Mouse (Mus musculus) G1E (cell line): ENCODE data around the gene Pcbp4. TPM values are rescaled to one million over a fixed set of nuclear protein-coding genes. Genes with fewer than 3 reads are reported as not detected.

ENCODE experiments used
- ATAC-seq: 2 replicates; pipeline ENCODE4 v1.8.0; 2016; ENCODE audit warnings: mild to moderate bottlenecking; ENCODE audit not compliant: insufficient number of reproducible peaks, poor library complexity, low FRiP score, severe bottlenecking; ENCODE audit errors: extremely low read depth
- DNase-seq: peaks from one replicate; pipeline ENCODE4 v3.0.0; 2012; ENCODE audit warnings: low spot score
- H3K27me3 ChIP-seq: 2 replicates; pipeline ENCODE4 v1.6.1; 2012; ENCODE audit warnings: mild to moderate bottlenecking, low read length, inconsistent platforms; ENCODE audit not compliant: insufficient read depth
- H3K36me3 ChIP-seq: replicated peaks from 2 replicates; pipeline ENCODE3; 2012; ENCODE audit warnings: mild to moderate bottlenecking, inconsistent platforms
- H3K4me1 ChIP-seq: 2 replicates; pipeline ENCODE4 v1.6.1; 2012; ENCODE audit warnings: low read depth, low read length, inconsistent platforms, mixed read lengths; ENCODE audit not compliant: insufficient read depth
- H3K4me3 ChIP-seq: 2 replicates; pipeline ENCODE4 v1.5.1; 2012; ENCODE audit warnings: low read depth, mild to moderate bottlenecking, inconsistent platforms, low read length, moderate library complexity, mixed read lengths
- H3K9me3 ChIP-seq: replicated peaks from 2 replicates; pipeline ENCODE4 v1.6.1; 2012; ENCODE audit warnings: inconsistent platforms
- CTCF ChIP-seq: IDR thresholded peaks from 2 replicates; pipeline ENCODE4 v1.5.1; 2012; ENCODE audit warnings: low read depth, low read length, inconsistent platforms, mixed read lengths
- GATA1 ChIP-seq: IDR thresholded peaks from 2 replicates; pipeline ENCODE4 v1.6.1; 2012; ENCODE audit warnings: borderline replicate concordance, low read length, inconsistent platforms, mixed read lengths
- GATA2 ChIP-seq: IDR thresholded peaks from 2 replicates; pipeline ENCODE4 v1.6.1; 2012; ENCODE audit warnings: low read depth, low read length, inconsistent platforms, borderline replicate concordance
- POLR2AphosphoS5 ChIP-seq: IDR thresholded peaks from 2 replicates; pipeline ENCODE4 v1.6.1; 2012; ENCODE audit warnings: low read depth, low read length, inconsistent platforms; ENCODE audit not compliant: insufficient replicate concordance
- TAL1 ChIP-seq: conservative IDR thresholded peaks from 2 replicates; pipeline ENCODE4 v1.6.1; 2012; ENCODE audit warnings: low read depth, low read length, inconsistent platforms, mixed read lengths
- polyA plus RNA-seq: library from polyadenylated mRNA; stranded (reverse); fragments of >175 nt; gene quantifications from 2 replicates; pipeline ENCODE4 v1.2.3, GENCODE M21; 2012
- total RNA-seq, 2 experiments: library from RNA; stranded (forward) in 1 of 2; stranded (reverse) in 1 of 2; fragments of 200-1000 nt in 1 of 2; fragments of >200 nt in 1 of 2; fragmentation: Nextera tagmentation in 1 of 2; gene quantifications; 2 replicates each; pipeline ENCODE4 v1.2.3; 2014 to 2017

Gene Pcbp4
- total and polyA plus RNA-seq, 3 experiments: 2.8 to 18.9 (median 9.9) TPM

GRCm38 (mm10) chr9:106501846-106502245 is 48.8 kb downstream of the Pcbp4 start:
- ATAC-seq: no peak
- no peak for TF ChIP-seq POLR2AphosphoS5
- no peak for TF ChIP-seq GATA2
- no peak for TF ChIP-seq TAL1
- TF ChIP-seq GATA1: no peak
- TF ChIP-seq CTCF: no peak

GRCm38 (mm10) chr9:106504246-106504645 is 51.2 kb downstream of the Pcbp4 start:
- DNase-seq: no peak
- H3K27me3 ChIP-seq: peaks cover 24% of the 10 kb centered on the region
- TF ChIP-seq TAL1 (no peak), CTCF (no peak), GATA1 (no peak), GATA2 (no peak), POLR2AphosphoS5 (no peak)
- no peak overlapping the region for H3K4me3 ChIP-seq
- H3K9me3 ChIP-seq: no peaks in the 10 kb centered on the region
- no peak for ATAC-seq
- H3K4me1 ChIP-seq: no peaks in the 10 kb centered on the region
- H3K36me3 ChIP-seq: no peaks in the 10 kb centered on the region

More at GRCm38 (mm10) chr9:106501846-106502245, 48.8 kb downstream of the Pcbp4 start:
- no peaks in the 10 kb centered on the region for H3K4me1 ChIP-seq
- H3K27me3 ChIP-seq: peaks cover 21% of the 10 kb centered on the region
- H3K9me3 ChIP-seq: no peaks in the 10 kb centered on the region
- DNase-seq: no peak
- no peaks in the 10 kb centered on the region for H3K36me3 ChIP-seq
- H3K4me3 ChIP-seq: no peak overlapping the region

GRCm38 (mm10) chr9:106509356-106509755 is 56.3 kb downstream of the Pcbp4 start:
- H3K9me3 ChIP-seq: no peaks in the 10 kb centered on the region
- DNase-seq: no peak
- no peak overlapping the region for H3K4me3 ChIP-seq
- H3K36me3 ChIP-seq: no peaks in the 10 kb centered on the region
- TF ChIP-seq GATA1 (no peak), CTCF (no peak)
- H3K27me3 ChIP-seq: peaks cover 8% of the 10 kb centered on the region
- H3K4me1 ChIP-seq: peaks cover 21% of the 10 kb centered on the region
- ATAC-seq: no peak

GRCm38 (mm10) chr9:106512729-106513450 is 59.8 kb downstream of the Pcbp4 start:
- H3K4me1 ChIP-seq: peaks cover 35% of the 10 kb centered on the region
- DNase-seq (peak; percentile 43), ATAC-seq (no peak; the same call in 1 of the 2 replicates)
- TF ChIP-seq GATA2 (no peak), GATA1 (no peak)
- H3K9me3 ChIP-seq: no peaks in the 10 kb centered on the region
- H3K27me3 ChIP-seq: peaks cover 4% of the 10 kb centered on the region
- H3K36me3 ChIP-seq: no peaks in the 10 kb centered on the region
- H3K4me3 ChIP-seq: no peak overlapping the region; the same call in 1 of the 2 replicates

GRCm38 (mm10) chr9:106513566-106513965 is 60.5 kb downstream of the Pcbp4 start:
- Histone ChIP-seq H3K9me3 (no peaks in the 10 kb centered on the region), H3K4me3 (no peak overlapping the region), H3K36me3 (no peaks in the 10 kb centered on the region), H3K4me1 (peaks cover 40% of the 10 kb centered on the region), H3K27me3 (no peaks in the 10 kb centered on the region; the same call in 1 of the 2 replicates)
- TF ChIP-seq GATA1: no peak
- TF ChIP-seq POLR2AphosphoS5: no peak
- no peak for TF ChIP-seq TAL1
- TF ChIP-seq CTCF: no peak
- ATAC-seq: no peak
- DNase-seq: no peak

Other genes with a start within 250 kb of the Pcbp4 start
- gene Tlr9, start 230.7 kb upstream of the Pcbp4 start, total RNA-seq (2014; fragmentation: Nextera tagmentation): not detected in 2 replicates
- gene Tlr9, start 230.7 kb upstream of the Pcbp4 start, total RNA-seq (2017): 0.06 and 0.27 TPM in 2 replicates
- gene Tlr9, start 230.7 kb upstream of the Pcbp4 start, polyA plus RNA-seq: not detected in 2 replicates
- gene Alas1, start 204.6 kb upstream of the Pcbp4 start, total RNA-seq (2014; fragmentation: Nextera tagmentation): 59.1 and 67.8 TPM in 2 replicates
- gene Alas1, start 204.6 kb upstream of the Pcbp4 start, total RNA-seq (2017): 41.7 and 44.2 TPM in 2 replicates
- gene Alas1, start 204.6 kb upstream of the Pcbp4 start, polyA plus RNA-seq: 8.5 and 10.3 TPM in 2 replicates
- 20.2 and 31.7 TPM in 2 replicates for gene Poc1a, start 172.2 kb upstream of the Pcbp4 start, total RNA-seq (2014; fragmentation: Nextera tagmentation)
- gene Poc1a, start 172.2 kb upstream of the Pcbp4 start, total RNA-seq (2017): 25.6 and 28.8 TPM in 2 replicates
- 8.8 and 14.8 TPM in 2 replicates for gene Poc1a, start 172.2 kb upstream of the Pcbp4 start, polyA plus RNA-seq
- 49.3 and 50.4 TPM in 2 replicates for gene Dusp7, start 84.7 kb upstream of the Pcbp4 start, total RNA-seq (2014; fragmentation: Nextera tagmentation)
- gene Dusp7, start 84.7 kb upstream of the Pcbp4 start, total RNA-seq (2017): 7.8 and 8.6 TPM in 2 replicates
- gene Dusp7, start 84.7 kb upstream of the Pcbp4 start, polyA plus RNA-seq: 27.3 and 32.5 TPM in 2 replicates
- 149 and 190 TPM in 2 replicates for gene Rpl29, start 23.8 kb upstream of the Pcbp4 start, total RNA-seq (2014; fragmentation: Nextera tagmentation)
- 81.1 and 107 TPM in 2 replicates for gene Rpl29, start 23.8 kb upstream of the Pcbp4 start, total RNA-seq (2017)
- 29.5 and 38.8 TPM in 2 replicates for gene Rpl29, start 23.8 kb upstream of the Pcbp4 start, polyA plus RNA-seq
- gene Acy1, start 15.0 kb upstream of the Pcbp4 start, total RNA-seq (2014; fragmentation: Nextera tagmentation): 6.0 and 11.6 TPM in 2 replicates
- 11.0 and 17.1 TPM in 2 replicates for gene Acy1, start 15.0 kb upstream of the Pcbp4 start, total RNA-seq (2017)
- gene Acy1, start 15.0 kb upstream of the Pcbp4 start, polyA plus RNA-seq: 12.7 and 16.5 TPM in 2 replicates
- gene Abhd14b, start 5.8 kb upstream of the Pcbp4 start, total RNA-seq (2014; fragmentation: Nextera tagmentation): 6.9 and 7.7 TPM in 2 replicates
- 2.6 and 3.1 TPM in 2 replicates for gene Abhd14b, start 5.8 kb upstream of the Pcbp4 start, total RNA-seq (2017)
- gene Abhd14b, start 5.8 kb upstream of the Pcbp4 start, polyA plus RNA-seq: 2.3 and 3.1 TPM in 2 replicates
- gene Abhd14a, start 5.6 kb upstream of the Pcbp4 start, total RNA-seq (2014; fragmentation: Nextera tagmentation): 4.8 and 5.7 TPM in 2 replicates
- 7.7 and 8.4 TPM in 2 replicates for gene Abhd14a, start 5.6 kb upstream of the Pcbp4 start, total RNA-seq (2017)
- gene Abhd14a, start 5.6 kb upstream of the Pcbp4 start, polyA plus RNA-seq: 22.4 and 24.0 TPM in 2 replicates
- gene Gpr62, start 12.6 kb downstream of the Pcbp4 start, total RNA-seq (2014; fragmentation: Nextera tagmentation): not detected in 2 replicates
- not detected in 2 replicates for gene Gpr62, start 12.6 kb downstream of the Pcbp4 start, total RNA-seq (2017)
- gene Gpr62, start 12.6 kb downstream of the Pcbp4 start, polyA plus RNA-seq: not detected in 2 replicates
- 25.7 and 45.8 TPM in 2 replicates for gene Rrp9, start 22.7 kb downstream of the Pcbp4 start, total RNA-seq (2014; fragmentation: Nextera tagmentation)
- gene Rrp9, start 22.7 kb downstream of the Pcbp4 start, total RNA-seq (2017): 32.6 and 39.2 TPM in 2 replicates
- gene Rrp9, start 22.7 kb downstream of the Pcbp4 start, polyA plus RNA-seq: 357 and 455 TPM in 2 replicates
- gene Parp3, start 23.7 kb downstream of the Pcbp4 start, total RNA-seq (2014; fragmentation: Nextera tagmentation): 3.5 TPM in 1 of 2 replicates, not detected in the other
- 2.8 and 3.2 TPM in 2 replicates for gene Parp3, start 23.7 kb downstream of the Pcbp4 start, total RNA-seq (2017)
- 0.48 and 0.85 TPM in 2 replicates for gene Parp3, start 23.7 kb downstream of the Pcbp4 start, polyA plus RNA-seq
- gene Iqcf1, start 46.7 kb downstream of the Pcbp4 start, total RNA-seq (2014; fragmentation: Nextera tagmentation): not detected in 2 replicates
- gene Iqcf1, start 46.7 kb downstream of the Pcbp4 start, total RNA-seq (2017): not detected in 2 replicates
- gene Iqcf1, start 46.7 kb downstream of the Pcbp4 start, polyA plus RNA-seq: not detected in 2 replicates
- 3.6 and 5.3 TPM in 2 replicates for gene Iqcf5, start 61.3 kb downstream of the Pcbp4 start, total RNA-seq (2014; fragmentation: Nextera tagmentation)
- gene Iqcf5, start 61.3 kb downstream of the Pcbp4 start, total RNA-seq (2017): 0.76 and 1.2 TPM in 2 replicates
- 0.13 TPM in 1 of 2 replicates, not detected in the other for gene Iqcf5, start 61.3 kb downstream of the Pcbp4 start, polyA plus RNA-seq
- gene Iqcf3, start 108.3 kb downstream of the Pcbp4 start, total RNA-seq (2014; fragmentation: Nextera tagmentation): not detected in 2 replicates
- not detected in 2 replicates for gene Iqcf3, start 108.3 kb downstream of the Pcbp4 start, total RNA-seq (2017)
- not detected in 2 replicates for gene Iqcf3, start 108.3 kb downstream of the Pcbp4 start, polyA plus RNA-seq
- not detected in 2 replicates for gene Iqcf4, start 117.7 kb downstream of the Pcbp4 start, total RNA-seq (2014; fragmentation: Nextera tagmentation)
- not detected in 2 replicates for gene Iqcf4, start 117.7 kb downstream of the Pcbp4 start, total RNA-seq (2017)
- not detected in 2 replicates for gene Iqcf4, start 117.7 kb downstream of the Pcbp4 start, polyA plus RNA-seq
- not detected in 2 replicates for gene Iqcf6, start 173.3 kb downstream of the Pcbp4 start, total RNA-seq (2014; fragmentation: Nextera tagmentation)
- not detected in 2 replicates for gene Iqcf6, start 173.3 kb downstream of the Pcbp4 start, total RNA-seq (2017)
- gene Iqcf6, start 173.3 kb downstream of the Pcbp4 start, polyA plus RNA-seq: not detected in 2 replicates
- not detected in 2 replicates for gene Grm2, start 202.8 kb downstream of the Pcbp4 start, total RNA-seq (2014; fragmentation: Nextera tagmentation)
- 0.12 and 0.16 TPM in 2 replicates for gene Grm2, start 202.8 kb downstream of the Pcbp4 start, total RNA-seq (2017)
- not detected in 2 replicates for gene Grm2, start 202.8 kb downstream of the Pcbp4 start, polyA plus RNA-seq
- gene Tex264, start 232.6 kb downstream of the Pcbp4 start, total RNA-seq (2014; fragmentation: Nextera tagmentation): 39.7 and 54.5 TPM in 2 replicates
- gene Tex264, start 232.6 kb downstream of the Pcbp4 start, total RNA-seq (2017): 52.3 and 63.6 TPM in 2 replicates
- 39.1 and 40.6 TPM in 2 replicates for gene Tex264, start 232.6 kb downstream of the Pcbp4 start, polyA plus RNA-seq